Mouse (Mus musculus): Measurements from ENCODE around the gene Gm13695. TPM values are rescaled to one million over a fixed set of nuclear protein-coding genes. Genes with fewer than 3 reads are reported as not detected.

Gm13695 gene
- not detected for polyA plus RNA-seq (2017; shearing (Covaris generic))

GRCm38 (mm10) chr2:83967013-83967412 is at the start of gene Gm13695:
Gene Gm13695 (plus strand): TSS chr2:83967313.

GRCm38 (mm10) chr2:83940931-83941361 is 26.2 kb upstream of the Gm13695 start, which contains the start of gene Zswim2:
Gene Zswim2 (minus strand): TSS chr2:83941228.

GRCm38 (mm10) chr2:83955393-83955792 is 11.7 kb upstream of the Gm13695 start, which contains the start of gene Gm13698:
Gene Gm13698 (plus strand): TSS chr2:83955693.

DNA sequence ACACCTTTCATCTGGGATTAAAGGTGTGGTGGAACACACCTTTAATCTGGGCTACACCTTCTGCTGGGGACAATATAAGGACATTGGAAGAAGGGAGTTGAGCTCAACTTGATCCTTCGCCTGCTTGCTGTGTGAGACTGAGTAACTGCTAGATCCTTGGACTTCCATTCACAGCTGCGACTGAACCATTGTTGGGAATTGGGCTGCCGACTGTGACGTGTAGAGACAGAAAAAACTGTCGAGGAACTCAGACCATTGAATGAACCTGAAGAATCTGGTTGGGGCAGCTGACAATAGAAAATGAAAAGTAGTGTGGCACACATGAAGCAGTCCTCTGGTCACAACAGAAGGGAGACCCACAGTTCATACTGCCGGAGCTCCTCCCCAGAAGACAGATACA is 5.9 kb upstream of the Gm13695 start, which contains the start of gene Gm13693:
Gene Gm13693, plus strand, starts transcription at position 301 of the 400 bp plus-strand sequence.

GRCm38 (mm10) chr2:83972823-83973222 is 5.7 kb downstream of the Gm13695 start, which contains the start of gene Gm13696:
Gene Gm13696 (plus strand): TSS chr2:83973123.

GRCm38 (mm10) chr2:83978633-83979032 is 11.5 kb downstream of the Gm13695 start, which contains the start of gene Gm13694:
Gene Gm13694 (plus strand): TSS chr2:83978933.

GRCm38 (mm10) chr2:83984443-83984842 is 17.3 kb downstream of the Gm13695 start, which contains the start of gene Gm13697:
Gene Gm13697 (plus strand): TSS chr2:83984743.

GRCm38 (mm10) chr2:83990253-83990652 is 23.1 kb downstream of the Gm13695 start, which contains the start of gene Gm13691:
Gene Gm13691 (plus strand): TSS chr2:83990553.

Other genes with a start within 250 kb of the Gm13695 start
- 51.4 TPM for gene Itgav, start 242.9 kb upstream of the Gm13695 start, polyA plus RNA-seq (2017; shearing (Covaris generic))
- 2.0 TPM for gene Fam171b, start 154.7 kb upstream of the Gm13695 start, polyA plus RNA-seq (2017; shearing (Covaris generic))
- not detected for gene Zswim2, start 26.1 kb upstream of the Gm13695 start, polyA plus RNA-seq (2017; shearing (Covaris generic))
- not detected for gene Gm13698, start 11.6 kb upstream of the Gm13695 start, polyA plus RNA-seq (2017; shearing (Covaris generic))
- not detected for gene Gm13693, start 5.8 kb upstream of the Gm13695 start, polyA plus RNA-seq (2017; shearing (Covaris generic))
- gene Gm13696, start 5.8 kb downstream of the Gm13695 start, polyA plus RNA-seq (2017; shearing (Covaris generic)): not detected
- gene Gm13694, start 11.6 kb downstream of the Gm13695 start, polyA plus RNA-seq (2017; shearing (Covaris generic)): not detected
- not detected for gene Gm13697, start 17.4 kb downstream of the Gm13695 start, polyA plus RNA-seq (2017; shearing (Covaris generic))
- gene Gm13691, start 23.2 kb downstream of the Gm13695 start, polyA plus RNA-seq (2017; shearing (Covaris generic)): not detected

All from effector memory CD4-positive, alpha-beta T cell, adult 7 months (primary cell).